Mouse (Mus musculus) lung, adult 2 months (tissue): Measurements from ENCODE around the gene Ndufs2.

Experiments
- CTCF ChIP-seq: fragments of 200-500 bp; IDR thresholded peaks from 2 replicates; pipeline ENCODE4 v1.5.1; 2011; ENCODE audit warnings: mild to moderate bottlenecking, low read length, control low read depth; ENCODE audit not compliant: insufficient read depth
- POLR2A ChIP-seq: fragments of 200-500 bp; IDR thresholded peaks from 2 replicates; pipeline ENCODE4 v1.6.1; 2011; ENCODE audit warnings: low read depth, mild to moderate bottlenecking, control low read depth, low read length, borderline replicate concordance; ENCODE audit errors: extremely low read depth

- TF ChIP-seq POLR2A = no peak
- no peak for TF ChIP-seq CTCF
Observed at GRCm38 (mm10) chr1:171231844-171232243, 19.3 kb downstream of the Ndufs2 start.
